Mouse (Mus musculus) neural tube, embryonic 12.5 days (tissue): Measurements from ENCODE around the gene Cdkn2c. TPM values are rescaled to one million over a fixed set of nuclear protein-coding genes. Genes with fewer than 3 reads are reported as not detected.

ENCODE experiments used
- ATAC-seq: fragments of 200-750 bp; cut with Nextera tagmentation; 2 replicates; pipeline ENCODE4 v1.8.0; 2017; ENCODE audit warnings: low read depth, mild to moderate bottlenecking, moderate TSS enrichment, moderate library complexity; ENCODE audit not compliant: low FRiP score
- H3K27ac ChIP-seq: fragments of 300-500 bp; sonication (generic); 2 replicates; pipeline ENCODE4 v1.5.1; 2016
- H3K27me3 ChIP-seq: fragments of 300-500 bp; sonication (generic); replicated peaks from 2 replicates; pipeline ENCODE4 v1.6.1; 2016; ENCODE audit warnings: mild to moderate bottlenecking
- H3K36me3 ChIP-seq: fragments of 300-500 bp; sonication (generic); 2 replicates; pipeline ENCODE4 v1.6.1; 2016; ENCODE audit warnings: mild to moderate bottlenecking
- H3K4me1 ChIP-seq: fragments of 300-500 bp; sonication (generic); 2 replicates; pipeline ENCODE4 v1.6.1; 2016
- H3K4me2 ChIP-seq: fragments of 300-500 bp; sonication (generic); replicated peaks from 2 replicates; pipeline ENCODE4 v1.6.1; 2016; ENCODE audit warnings: mild to moderate bottlenecking
- H3K4me3 ChIP-seq: fragments of 300-500 bp; sonication (generic); 2 replicates; pipeline ENCODE4 v1.5.1; 2016
- H3K9ac ChIP-seq: fragments of 300-500 bp; sonication (generic); 2 replicates; pipeline ENCODE4 v1.6.1; 2016; ENCODE audit warnings: mild to moderate bottlenecking
- H3K9me3 ChIP-seq: fragments of 300-500 bp; sonication (generic); 2 replicates; pipeline ENCODE4 v1.6.1; 2016; ENCODE audit warnings: mild to moderate bottlenecking
- WGBS: fragments of 180-500 bp; shearing (Covaris S2); methylation state at CpG from one replicate; pipeline ENCODE4 v1.1.7; 2016; 5-methylcytosine and 5-hydroxymethylcytosine counted together
- polyA plus RNA-seq: library from polyadenylated mRNA; unstranded; fragments of >200 nt; fragmentation: Nextera tagmentation; extraction: Ambion mirVana; gene quantifications from 2 replicates; pipeline ENCODE4 v1.2.1, GENCODE M21; 2016

The Cdkn2c gene
- polyA plus RNA-seq, 1 experiment from 2014 or later: 6.8 TPM

GRCm38 (mm10) chr4:109665982-109666460 is 968 bp downstream of the Cdkn2c start:
- Histone ChIP-seq H3K4me2 (peak overlapping the region; percentile 96), H3K9me3 (no peaks in the 10 kb centered on the region), H3K36me3 (no peaks in the 10 kb centered on the region), H3K9ac (peak overlapping the region; percentile 77), H3K4me1 (peaks cover 21% of the 10 kb centered on the region), H3K4me3 (peak overlapping the region; percentile 58), H3K27me3 (peaks cover 43% of the 10 kb centered on the region), H3K27ac (no peak overlapping the region)
- WGBS: under 1% methylated on average over 47 of the region's 49 CpGs
- peak; percentile 68 for ATAC-seq

DNA sequence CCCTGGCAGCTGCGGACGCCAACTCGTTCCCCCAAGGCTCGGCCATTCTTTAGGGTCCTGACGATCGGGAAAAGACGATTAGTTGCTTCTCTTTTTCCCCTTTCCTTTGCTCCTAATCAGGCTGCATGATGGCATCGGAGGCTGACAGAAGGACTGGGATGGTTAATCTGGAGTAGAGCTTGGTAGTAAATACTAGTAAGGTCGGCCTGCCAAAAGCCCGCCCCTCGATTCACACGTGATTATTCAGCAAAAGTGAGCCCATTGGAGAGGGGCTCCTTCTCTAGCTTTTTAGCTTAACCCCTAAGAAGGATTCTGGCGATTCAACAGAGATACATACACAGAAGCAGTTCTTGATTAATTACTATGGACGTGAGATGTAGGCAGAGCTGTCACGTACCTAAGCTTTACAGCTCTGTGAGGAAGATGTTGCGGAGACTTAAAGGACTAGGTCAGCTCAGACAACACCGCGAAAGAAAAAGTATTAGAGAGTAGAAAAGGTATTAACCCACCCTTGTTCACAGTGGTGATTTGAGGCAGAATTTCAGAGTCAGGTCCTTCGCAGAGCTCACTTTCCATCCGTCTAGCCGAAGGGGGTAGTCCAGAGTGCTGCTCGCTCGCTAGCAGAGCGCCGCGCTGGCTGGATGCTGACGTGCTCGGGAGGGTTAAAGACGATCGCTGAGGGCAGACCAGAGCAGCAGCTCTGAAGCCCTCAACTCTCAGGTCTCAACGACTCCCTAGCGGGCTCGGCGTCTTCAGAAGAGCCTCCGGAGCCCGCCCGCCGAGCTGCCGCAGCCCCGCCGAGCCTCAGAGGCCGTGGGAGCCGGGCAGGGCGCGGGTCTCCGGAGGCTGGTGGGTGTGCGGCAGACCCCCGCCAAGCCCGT is 1.6 kb downstream of the Cdkn2c start:
- H3K27me3 ChIP-seq: peaks cover 48% of the 10 kb centered on the region
- H3K4me1 ChIP-seq: peaks cover 21% of the 10 kb centered on the region
- H3K36me3 ChIP-seq: no peaks in the 10 kb centered on the region
- H3K4me2 ChIP-seq: peak overlapping the region; percentile 96
- under 1% methylated on average over 47 of the region's 49 CpGs for WGBS
- no peak overlapping the region for H3K27ac ChIP-seq
- peak overlapping the region; percentile 77 for H3K9ac ChIP-seq
- H3K4me3 ChIP-seq: peak overlapping the region; percentile 58
- H3K9me3 ChIP-seq: no peaks in the 10 kb centered on the region
- peak; percentile 65 for ATAC-seq

GRCm38 (mm10) chr4:109664091-109664490 is 2.9 kb downstream of the Cdkn2c start:
- Histone ChIP-seq H3K36me3 (no peaks in the 10 kb centered on the region), H3K9ac (no peak overlapping the region), H3K27me3 (peaks cover 52% of the 10 kb centered on the region), H3K4me2 (peak overlapping the region; percentile 96; the same call in 1 of the 2 replicates), H3K9me3 (no peaks in the 10 kb centered on the region), H3K4me1 (peaks cover 21% of the 10 kb centered on the region), H3K27ac (no peak overlapping the region), H3K4me3 (no peak overlapping the region)
- 9% methylated on average over 5 of the region's 5 CpGs for WGBS
- ATAC-seq: no peak

DNA sequence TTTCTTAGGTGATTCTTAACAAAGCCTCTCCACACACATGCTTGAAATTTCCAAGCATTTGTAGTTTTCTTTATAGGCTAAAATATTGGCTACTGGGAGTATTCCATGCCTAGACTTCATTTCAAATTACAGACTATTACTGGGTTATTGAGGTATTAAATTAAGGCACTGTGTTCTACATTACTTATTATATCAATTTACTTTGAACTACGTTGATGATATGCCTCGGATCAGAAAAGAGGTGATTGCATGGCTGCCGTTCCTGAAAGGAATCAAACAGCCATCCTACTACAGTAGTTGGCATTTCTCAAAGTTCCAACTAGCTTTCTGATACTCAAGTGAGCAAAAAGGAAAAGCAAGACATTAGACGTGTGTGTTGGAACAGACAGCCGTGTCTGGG is 4.7 kb downstream of the Cdkn2c start:
- no peak for ATAC-seq
- no peak overlapping the region for H3K4me2 ChIP-seq
- peaks cover 25% of the 10 kb centered on the region for H3K4me1 ChIP-seq
- H3K27me3 ChIP-seq: peaks cover 70% of the 10 kb centered on the region
- 2% methylated on average over 5 of the region's 5 CpGs for WGBS
- H3K9me3 ChIP-seq: no peaks in the 10 kb centered on the region
- H3K36me3 ChIP-seq: no peaks in the 10 kb centered on the region
- H3K4me3 ChIP-seq: no peak overlapping the region
- no peak overlapping the region for H3K27ac ChIP-seq
- no peak overlapping the region for H3K9ac ChIP-seq

DNA sequence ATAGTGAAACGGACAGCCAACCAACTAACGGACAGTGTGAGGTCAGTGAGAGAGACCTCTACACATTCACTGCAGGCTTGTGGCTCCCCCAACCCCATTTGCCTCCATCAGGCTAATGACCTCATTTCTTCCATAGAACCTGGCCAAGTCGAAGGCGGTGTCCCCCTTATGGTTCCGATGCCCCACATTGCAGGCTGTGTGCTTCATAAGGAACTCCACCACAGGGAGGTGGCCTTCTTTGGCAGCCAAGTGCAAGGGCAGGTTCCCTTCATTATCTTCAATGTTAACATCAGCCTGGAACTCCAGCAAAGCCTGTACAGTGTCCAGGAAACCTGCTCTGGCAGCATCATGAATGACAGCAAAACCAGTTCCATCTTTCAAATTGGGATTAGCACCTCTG is 5.8 kb downstream of the Cdkn2c start:
- Histone ChIP-seq H3K36me3 (no peaks in the 10 kb centered on the region), H3K4me2 (no peak overlapping the region), H3K4me3 (no peak overlapping the region), H3K4me1 (peaks cover 21% of the 10 kb centered on the region), H3K9me3 (no peaks in the 10 kb centered on the region), H3K27ac (no peak overlapping the region), H3K9ac (no peak overlapping the region), H3K27me3 (peaks cover 76% of the 10 kb centered on the region)
- WGBS: 4% methylated on average over 5 of the region's 5 CpGs
- ATAC-seq: no peak

DNA sequence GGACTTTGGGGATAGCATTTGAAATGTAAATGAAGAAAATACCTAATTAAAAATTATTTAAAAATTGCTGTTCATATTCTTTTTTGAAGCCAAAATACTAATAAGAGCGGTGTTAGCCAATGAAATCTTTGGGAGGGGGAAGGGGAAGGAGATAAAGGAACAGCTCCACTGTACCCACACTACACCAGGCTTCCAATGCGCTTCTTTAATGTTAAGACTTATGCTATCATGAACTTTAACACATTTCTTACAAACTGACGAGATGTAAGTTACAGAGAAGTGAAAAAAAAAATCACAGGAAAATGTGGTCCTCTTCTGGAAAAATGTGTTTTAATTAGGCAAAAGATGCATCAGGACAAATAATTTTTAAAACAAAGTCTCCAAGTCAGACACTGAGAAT is 6.4 kb downstream of the Cdkn2c start:
- Histone ChIP-seq H3K4me2 (no peak overlapping the region), H3K9ac (no peak overlapping the region), H3K27me3 (peaks cover 74% of the 10 kb centered on the region), H3K27ac (no peak overlapping the region), H3K36me3 (no peaks in the 10 kb centered on the region), H3K9me3 (no peaks in the 10 kb centered on the region), H3K4me1 (peaks cover 14% of the 10 kb centered on the region), H3K4me3 (no peak overlapping the region)
- 3% methylated on average over 3 of the region's 3 CpGs for WGBS
- no peak for ATAC-seq

GRCm38 (mm10) chr4:109659571-109659970 is 7.4 kb downstream of the Cdkn2c start:
- peaks cover 75% of the 10 kb centered on the region for H3K27me3 ChIP-seq
- peaks cover 9% of the 10 kb centered on the region for H3K4me1 ChIP-seq
- whole genome bisulfite sequencing: 7% methylated on average over 2 of the region's 2 CpGs
- H3K4me3 ChIP-seq: no peak overlapping the region
- no peak overlapping the region for H3K4me2 ChIP-seq
- no peak overlapping the region for H3K9ac ChIP-seq
- no peak for ATAC-seq
- H3K9me3 ChIP-seq: no peaks in the 10 kb centered on the region
- H3K36me3 ChIP-seq: no peaks in the 10 kb centered on the region
- no peak overlapping the region for H3K27ac ChIP-seq

DNA sequence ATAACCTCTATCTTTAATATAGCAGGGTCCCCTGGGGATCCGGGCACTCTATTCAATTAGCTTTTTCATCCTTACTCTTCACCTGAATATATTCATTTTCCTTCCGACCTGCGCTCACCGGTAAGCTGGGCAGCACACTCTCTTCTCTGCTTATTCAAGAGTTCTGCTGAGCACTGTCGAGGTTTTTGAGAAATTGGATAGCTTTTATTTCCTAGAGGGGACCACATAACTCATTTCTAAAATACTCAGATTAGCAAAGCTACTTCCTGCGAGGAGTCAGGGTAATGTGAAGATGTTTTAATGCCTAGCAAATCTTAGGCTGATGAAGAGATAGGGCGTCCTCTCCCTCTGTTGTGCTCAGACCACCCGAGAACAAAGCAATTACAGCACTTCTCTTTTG is 8.2 kb downstream of the Cdkn2c start:
- H3K9me3 ChIP-seq: no peaks in the 10 kb centered on the region
- ATAC-seq: no peak
- no peaks in the 10 kb centered on the region for H3K36me3 ChIP-seq
- no peak overlapping the region for H3K4me2 ChIP-seq
- 2% methylated on average over 8 of the region's 8 CpGs for WGBS
- H3K27me3 ChIP-seq: peaks cover 70% of the 10 kb centered on the region
- no peak overlapping the region for H3K4me3 ChIP-seq
- no peak overlapping the region for H3K27ac ChIP-seq
- peaks cover 9% of the 10 kb centered on the region for H3K4me1 ChIP-seq
- H3K9ac ChIP-seq: no peak overlapping the region

GRCm38 (mm10) chr4:109657851-109658500 is 9.0 kb downstream of the Cdkn2c start:
- Histone ChIP-seq H3K9ac (no peak overlapping the region), H3K4me2 (peak overlapping the region; percentile 50; the same call in 1 of the 2 replicates), H3K9me3 (no peaks in the 10 kb centered on the region), H3K4me3 (no peak overlapping the region), H3K27me3 (peaks cover 69% of the 10 kb centered on the region), H3K4me1 (peaks cover 9% of the 10 kb centered on the region), H3K36me3 (no peaks in the 10 kb centered on the region), H3K27ac (no peak overlapping the region)
- no peak for ATAC-seq
- WGBS: 2% methylated on average over 20 of the region's 20 CpGs

- no peaks in the 10 kb centered on the region for H3K9me3 ChIP-seq
- H3K9ac ChIP-seq: no peak overlapping the region
- ATAC-seq: peak; percentile 72
- no peaks in the 10 kb centered on the region for H3K36me3 ChIP-seq
- no peak overlapping the region for H3K27ac ChIP-seq
- under 1% methylated on average over 53 of the region's 53 CpGs for WGBS
- peaks cover 9% of the 10 kb centered on the region for H3K4me1 ChIP-seq
- H3K27me3 ChIP-seq: peaks cover 66% of the 10 kb centered on the region
- H3K4me2 ChIP-seq: peak overlapping the region; percentile 50
- peak overlapping the region; percentile 22; the same call in 1 of the 2 replicates for H3K4me3 ChIP-seq
Measured at GRCm38 (mm10) chr4:109657021-109657850, 9.8 kb downstream of the Cdkn2c start.

DNA sequence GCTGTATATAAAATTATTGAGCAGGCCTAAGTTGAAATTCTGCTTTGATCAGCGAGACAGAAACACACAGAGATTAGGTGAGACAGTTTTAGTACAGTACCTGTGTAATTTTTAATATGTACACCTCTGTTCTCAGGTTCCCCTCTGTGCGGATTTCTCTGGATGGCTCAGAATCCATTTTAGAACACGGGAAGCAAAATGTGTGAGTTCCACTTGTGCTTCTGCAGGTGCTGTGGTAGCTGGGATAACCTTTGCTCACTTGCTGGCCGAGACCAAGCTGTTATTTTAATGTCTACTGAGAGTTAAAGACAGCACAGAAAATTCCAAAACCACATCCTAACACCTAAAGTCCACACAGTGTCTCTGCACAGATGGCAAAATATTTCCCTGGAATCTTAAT is 10.7 kb downstream of the Cdkn2c start:
- no peaks in the 10 kb centered on the region for H3K36me3 ChIP-seq
- peaks cover 60% of the 10 kb centered on the region for H3K27me3 ChIP-seq
- H3K4me2 ChIP-seq: no peak overlapping the region
- no peak overlapping the region for H3K9ac ChIP-seq
- no peaks in the 10 kb centered on the region for H3K9me3 ChIP-seq
- H3K4me1 ChIP-seq: peaks cover 9% of the 10 kb centered on the region
- 5% methylated on average over 4 of the region's 4 CpGs for WGBS
- H3K4me3 ChIP-seq: no peak overlapping the region
- ATAC-seq: no peak
- H3K27ac ChIP-seq: no peak overlapping the region

DNA sequence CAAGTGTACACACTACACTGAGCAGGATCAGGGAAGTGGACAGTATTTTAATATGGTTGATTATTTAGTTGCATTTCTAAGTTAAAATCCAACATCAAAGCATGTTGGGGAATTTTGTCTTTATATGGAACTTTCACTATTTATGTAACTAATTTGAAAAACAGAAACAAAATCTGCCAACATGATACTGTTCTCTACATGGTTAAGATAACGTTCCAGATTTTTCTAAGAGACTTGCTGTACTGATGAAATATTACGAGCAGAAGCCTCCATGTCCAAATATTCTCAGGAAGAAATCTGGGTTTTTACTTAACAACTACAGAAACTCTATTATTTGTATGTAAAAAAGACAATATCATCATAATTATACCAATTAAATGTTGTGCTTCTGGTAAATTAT is 11.3 kb downstream of the Cdkn2c start:
- no peak overlapping the region for H3K4me2 ChIP-seq
- no peak for ATAC-seq
- 38% methylated on average over 2 of the region's 2 CpGs for WGBS
- H3K9ac ChIP-seq: no peak overlapping the region
- H3K4me1 ChIP-seq: peaks cover 9% of the 10 kb centered on the region
- peaks cover 56% of the 10 kb centered on the region for H3K27me3 ChIP-seq
- no peaks in the 10 kb centered on the region for H3K36me3 ChIP-seq
- H3K4me3 ChIP-seq: no peak overlapping the region
- H3K9me3 ChIP-seq: no peaks in the 10 kb centered on the region
- H3K27ac ChIP-seq: no peak overlapping the region
